Mouse (Mus musculus) adrenal gland, adult 2 months (tissue): ENCODE measurements around the gene Arid1b. TPM values are rescaled to one million over a fixed set of nuclear protein-coding genes. Genes with fewer than 3 reads are reported as not detected.
A peak's percentile ranks its signal among the peaks of the same experiment; 100 is the strongest.

Experiments
- DNase-seq: peaks from one replicate; pipeline ENCODE4 v3.0.0; 2021
- polyA plus RNA-seq: library from polyadenylated mRNA; depleted of rRNA; stranded (reverse); fragments of >200 nt; gene quantifications from 2 replicates; pipeline ENCODE4 v1.2.3, GENCODE M21; 2012
- total RNA-seq, 2 experiments: library from RNA; stranded (reverse); gene quantifications; 2 replicates each; pipeline ENCODE4 v1.2.3; 2021

Gene Arid1b
- total and polyA plus RNA-seq, 3 experiments: 52.1 to 174 (median 83.8) TPM

- DNase-seq: no peak
These were observed 320.6 kb downstream of the Arid1b start for GRCm38 (mm10) chr17:5314735-5315134.

DNA sequence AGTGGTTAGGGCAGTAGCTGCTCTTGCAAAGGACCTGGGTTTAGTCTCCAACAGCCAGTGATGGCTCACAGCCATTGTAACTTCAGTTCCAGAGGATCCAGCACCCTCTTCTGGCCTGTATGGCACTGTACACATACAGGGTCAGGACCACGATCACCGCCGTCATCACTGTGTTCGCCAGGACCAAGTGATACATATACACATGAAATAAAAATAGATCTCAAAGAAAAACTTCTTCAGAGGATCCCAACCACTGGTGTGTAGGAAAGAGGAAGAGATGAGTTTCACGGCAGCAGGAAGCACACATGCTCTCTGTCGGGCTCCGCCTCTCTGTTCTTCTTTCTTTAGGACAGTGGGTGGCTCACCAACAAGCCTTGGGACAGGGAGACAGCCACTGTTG lies 322.4 kb downstream of the Arid1b start:
- DNase-seq: no peak

GRCm38 (mm10) chr17:5321589-5322225 lies 327.6 kb downstream of the Arid1b start:
- DNase-seq: no peak

- DNase-seq: no peak
These were observed 328.5 kb downstream of the Arid1b start for GRCm38 (mm10) chr17:5322594-5322993.

GRCm38 (mm10) chr17:5323746-5324145 lies 329.6 kb downstream of the Arid1b start:
- no peak for DNase-seq

- peak; percentile 33 for DNase-seq
These were observed 330.2 kb downstream of the Arid1b start for GRCm38 (mm10) chr17:5324236-5324876.

GRCm38 (mm10) chr17:5326689-5327088 lies 332.6 kb downstream of the Arid1b start:
- no peak for DNase-seq

DNA sequence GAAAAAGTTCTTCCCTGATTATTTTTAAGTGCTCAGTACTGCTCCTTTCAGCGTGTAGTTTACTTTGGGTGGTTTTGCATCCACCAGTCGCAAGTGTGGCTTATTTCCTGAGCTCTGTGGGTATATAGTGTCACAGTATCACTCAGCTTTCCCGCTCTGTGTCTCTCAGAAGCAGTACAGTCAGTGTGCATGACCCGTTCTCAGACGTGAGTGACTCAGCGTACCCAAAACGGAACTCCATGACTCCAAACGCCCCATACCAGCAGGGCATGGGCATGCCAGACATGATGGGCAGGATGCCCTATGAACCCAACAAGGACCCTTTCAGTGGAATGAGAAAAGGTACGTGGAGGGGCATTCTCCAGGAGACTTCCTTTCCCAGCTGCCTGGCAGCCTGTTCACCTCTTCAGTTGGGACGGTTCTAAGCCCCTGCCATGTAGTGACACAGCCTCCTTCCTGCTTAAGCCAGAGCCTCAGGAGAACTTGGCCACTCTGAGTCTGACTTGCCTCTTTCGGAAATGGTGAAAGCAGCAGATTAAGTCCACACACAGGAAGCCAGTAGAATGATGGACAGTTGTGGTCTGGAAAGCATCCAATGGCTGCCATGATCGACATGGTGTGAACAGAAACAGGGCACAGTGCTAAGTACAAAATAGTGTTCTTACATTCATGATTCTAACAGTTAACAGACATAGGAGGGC lies 333.5 kb downstream of the Arid1b start:
- no peak for DNase-seq

- no peak for DNase-seq
These were observed 335.3 kb downstream of the Arid1b start for GRCm38 (mm10) chr17:5329478-5329877.

- no peak for DNase-seq
These were observed 335.9 kb downstream of the Arid1b start for GRCm38 (mm10) chr17:5330063-5330462.

- DNase-seq: no peak
These were observed 336.5 kb downstream of the Arid1b start for GRCm38 (mm10) chr17:5330644-5331043.

- DNase-seq: no peak
These were observed 337.3 kb downstream of the Arid1b start for GRCm38 (mm10) chr17:5331387-5331786.

DNA sequence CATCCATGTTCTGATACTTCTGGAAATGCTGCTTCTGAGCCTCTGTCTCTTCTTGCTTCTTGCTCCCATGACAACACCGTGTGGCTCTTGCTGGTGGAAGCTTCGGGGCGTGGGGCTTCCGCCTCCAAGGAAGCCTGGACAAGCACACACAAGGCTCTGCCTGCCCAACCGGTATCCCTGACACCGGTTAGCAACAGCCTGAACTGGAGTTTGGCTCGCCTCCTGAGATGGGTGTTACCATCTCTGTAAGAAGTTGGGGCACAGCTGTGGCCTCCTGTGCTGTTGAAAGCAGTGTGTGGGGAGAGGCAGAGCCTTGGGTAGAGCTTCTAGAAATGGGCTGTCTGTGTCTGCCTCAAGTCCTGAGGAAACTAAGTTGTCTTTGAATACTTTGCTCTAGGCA lies 340.4 kb downstream of the Arid1b start:
- DNase-seq: no peak

GRCm38 (mm10) chr17:5344426-5344825 lies 350.3 kb downstream of the Arid1b start:
- no peak for DNase-seq

GRCm38 (mm10) chr17:5345810-5346209 lies 351.7 kb downstream of the Arid1b start:
- no peak for DNase-seq

DNA sequence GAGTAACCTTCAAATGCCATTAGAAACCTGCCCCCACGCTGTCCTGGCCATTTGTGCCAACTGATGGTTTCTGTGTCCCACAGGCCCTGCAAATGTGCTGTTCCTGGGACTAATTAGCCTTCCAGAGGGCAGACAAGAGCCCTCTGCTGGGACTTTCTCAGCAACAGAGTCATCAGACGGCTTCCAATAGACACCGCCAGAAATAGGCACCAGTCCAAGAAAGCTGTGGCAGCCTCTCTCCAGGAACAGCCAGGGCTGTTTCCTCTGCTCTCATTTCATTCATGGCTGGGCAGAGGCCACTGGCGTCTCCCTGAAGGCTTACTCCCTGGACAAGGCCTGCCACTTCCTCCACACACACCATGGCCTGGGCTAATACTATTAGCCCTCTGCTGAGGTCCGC lies 358.8 kb downstream of the Arid1b start:
- DNase-seq: peak; percentile 52

- DNase-seq: peak; percentile 90
These were observed 366.6 kb downstream of the Arid1b start for GRCm38 (mm10) chr17:5360759-5361158.

GRCm38 (mm10) chr17:5365992-5366398 lies 371.9 kb downstream of the Arid1b start:
- peak; percentile 20 for DNase-seq

DNA sequence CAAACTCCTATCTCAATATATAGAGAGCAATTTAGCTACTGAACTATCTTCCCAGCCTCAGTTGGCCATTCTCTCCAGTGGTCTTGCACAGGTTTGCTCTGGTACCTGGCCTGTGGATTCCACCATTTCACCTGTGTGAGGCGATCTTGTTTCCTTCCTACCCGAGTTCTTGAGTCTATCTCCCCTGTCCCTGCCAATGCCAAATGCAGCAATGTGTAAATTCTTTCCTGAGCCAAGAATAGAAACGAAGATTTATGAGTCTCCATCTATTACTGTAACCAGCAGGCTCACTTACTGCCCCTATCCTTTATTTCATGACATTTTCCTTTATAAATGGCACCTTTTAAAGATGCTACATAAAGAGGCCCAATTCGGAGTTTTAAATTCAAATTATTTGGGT lies 376.9 kb downstream of the Arid1b start:
- DNase-seq: no peak

DNA sequence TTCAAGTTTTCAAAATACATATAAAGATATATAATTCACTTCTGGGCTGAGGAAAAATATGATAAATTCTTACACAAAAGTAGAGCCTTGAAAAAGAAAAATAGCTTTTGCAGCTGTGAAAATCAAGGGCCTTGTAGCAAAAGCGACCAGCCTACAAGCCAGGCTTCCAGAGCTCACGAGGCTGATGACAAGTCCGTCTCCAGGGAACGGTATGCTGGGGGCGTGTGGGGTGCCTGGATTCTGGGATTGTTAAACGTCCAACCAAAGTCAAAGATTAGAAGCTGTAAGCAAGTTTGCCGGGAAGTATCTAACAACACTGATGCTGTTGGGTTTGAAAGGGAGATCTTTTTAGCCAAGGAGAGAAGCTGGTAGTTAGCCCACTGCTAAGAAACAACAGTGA lies 377.4 kb downstream of the Arid1b start:
- no peak for DNase-seq

DNA sequence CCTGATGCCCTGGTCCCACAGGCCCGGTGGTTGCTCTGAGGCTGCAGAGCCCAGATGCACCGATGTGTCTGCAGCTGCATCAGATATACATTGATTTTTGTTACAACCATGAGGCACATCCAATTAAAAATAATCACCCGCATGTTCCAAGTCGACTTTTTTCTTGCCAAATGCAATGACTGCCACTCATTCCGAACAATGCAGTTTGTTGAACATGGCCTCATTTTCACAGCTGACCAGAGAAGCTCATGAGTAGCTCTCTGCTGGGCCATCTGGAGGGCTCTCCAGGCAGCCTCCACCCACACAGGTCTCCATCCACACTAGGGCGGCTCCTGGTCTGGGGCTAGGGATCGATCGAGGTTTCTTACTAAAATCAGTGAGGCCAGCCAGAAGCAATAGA lies 378.8 kb downstream of the Arid1b start:
- no peak for DNase-seq

GRCm38 (mm10) chr17:5377151-5377929 lies 383.2 kb downstream of the Arid1b start:
- DNase-seq: no peak

DNA sequence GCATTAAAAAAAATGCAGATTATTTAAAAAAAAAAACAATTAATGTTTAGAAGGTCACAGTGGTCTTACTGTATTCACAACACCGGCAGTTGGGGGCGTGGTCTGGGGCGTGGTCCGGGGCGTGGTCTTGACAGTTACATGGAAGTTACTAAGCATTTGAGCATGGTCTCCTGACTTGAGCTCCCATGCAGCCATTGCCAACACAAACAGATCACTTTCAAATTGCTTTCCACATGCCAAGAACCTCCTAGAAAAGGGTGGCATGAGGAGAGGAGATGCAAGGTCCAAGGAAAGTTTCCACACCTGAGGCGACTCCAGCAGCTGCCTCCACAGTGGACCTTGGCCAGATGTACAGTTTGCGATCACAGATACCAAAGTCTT lies 383.8 kb downstream of the Arid1b start:
- peak; percentile 29 for DNase-seq
